Mouse (Mus musculus) kidney, adult 9 months (tissue): Measurements from ENCODE around the gene Msh3.
"Not testable (repeated sequence)": the region's sequence is repeated elsewhere in the genome, so short reads cannot be mapped to it uniquely, and the experiment has no call there.

Source experiments
- DNase-seq: peaks from one replicate; pipeline ENCODE4 v3.0.0; 2022

Msh3 gene

DNA sequence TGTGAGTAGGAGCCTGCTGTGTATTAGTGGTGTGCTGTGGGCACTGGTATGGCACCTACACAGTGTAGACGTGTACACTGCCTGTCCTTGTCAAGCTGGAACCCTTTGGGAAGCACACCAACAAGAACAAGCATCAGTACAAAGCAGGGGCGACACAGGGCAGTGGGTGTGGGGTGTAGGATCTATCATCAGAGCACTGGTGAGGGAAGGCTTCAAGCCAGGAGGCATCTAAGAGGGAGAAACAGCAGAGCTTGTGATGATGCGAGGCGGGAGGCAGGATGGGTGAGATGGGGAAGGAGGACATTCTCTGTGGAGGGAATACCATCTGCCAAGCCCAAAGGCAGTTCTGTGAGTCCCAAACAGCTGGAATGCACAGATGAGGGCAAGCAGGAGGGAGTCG is 107.8 kb downstream of the Msh3 start:
- DNase-seq, result no peak

DNA sequence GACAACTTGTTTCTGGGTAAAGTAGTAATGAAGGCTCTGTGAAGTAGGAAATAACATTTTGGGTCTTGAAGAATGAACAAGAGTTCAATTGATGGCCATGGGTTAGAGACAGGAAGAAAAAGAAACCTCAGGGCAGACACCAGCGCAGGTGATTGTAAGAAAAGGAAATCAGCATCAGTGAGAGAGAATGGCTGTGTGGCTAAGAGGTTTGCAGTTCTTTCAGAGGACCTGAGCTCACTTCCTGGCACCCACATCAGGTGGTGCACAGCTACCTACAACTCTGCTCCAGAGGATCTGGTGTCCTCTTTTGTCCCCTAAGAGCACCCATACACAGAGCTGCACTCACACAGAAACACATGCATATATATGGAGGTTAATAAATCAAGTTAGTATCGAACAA is 110.1 kb downstream of the Msh3 start:
- no peak for DNase-seq

DNA sequence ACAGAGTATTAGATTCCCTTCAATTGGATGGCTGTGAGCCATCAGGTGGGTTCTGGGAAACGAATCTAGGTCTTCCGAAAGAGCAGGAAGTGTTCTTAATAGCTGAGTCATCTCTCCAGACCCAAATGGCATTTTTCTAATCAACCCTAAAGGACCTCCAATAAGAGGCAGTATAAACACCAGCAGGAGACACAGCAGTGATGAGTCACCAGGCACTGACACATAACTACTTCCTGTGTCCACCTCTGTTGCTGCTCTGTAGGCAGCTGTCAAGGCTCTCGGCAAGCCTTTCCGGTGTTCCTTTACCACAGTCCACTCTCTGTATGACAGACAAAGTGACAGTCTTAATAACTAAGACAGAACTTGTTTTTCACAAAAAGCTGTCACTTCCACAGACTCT is 113.4 kb downstream of the Msh3 start:
- peak; percentile 14 for DNase-seq

DNA sequence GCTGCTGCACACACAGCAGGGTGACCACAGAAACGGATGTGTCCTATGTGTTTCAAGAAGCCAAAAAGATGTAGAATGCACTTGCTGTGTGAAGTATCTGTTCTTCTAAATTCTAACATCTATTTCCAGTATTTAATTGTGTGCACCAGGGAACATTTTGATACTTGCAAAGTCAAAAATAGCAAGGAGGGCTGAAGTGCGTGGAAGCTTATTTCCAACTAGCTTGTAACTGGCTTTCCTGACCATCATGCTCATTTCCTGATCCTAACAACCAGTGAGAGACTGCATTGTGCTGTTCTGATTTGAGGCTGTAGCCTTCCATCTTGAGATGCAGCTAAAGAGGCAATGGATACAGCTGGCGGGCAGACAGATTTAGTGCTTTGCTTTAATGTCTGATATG is 116.9 kb downstream of the Msh3 start:
- no peak for DNase-seq

DNA sequence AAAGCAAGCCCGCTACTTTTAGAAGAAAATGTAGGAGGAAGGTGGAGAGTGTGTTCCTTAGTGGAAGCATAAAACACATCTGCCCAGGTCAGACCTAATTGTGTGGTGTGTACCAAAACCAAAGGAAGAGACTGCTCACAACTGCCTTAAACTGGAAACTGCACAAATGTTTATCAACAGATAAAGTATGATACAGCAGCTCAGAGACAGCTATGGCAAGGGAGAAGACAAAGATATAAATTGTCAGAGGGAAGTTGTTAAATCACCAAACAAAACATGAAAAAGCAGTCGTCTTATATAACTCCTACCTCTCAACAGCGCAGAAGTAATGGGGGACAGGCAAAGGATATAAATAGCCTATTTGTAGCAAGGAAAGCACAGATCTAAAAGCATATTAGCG is 117.8 kb downstream of the Msh3 start:
- no peak for DNase-seq

DNA sequence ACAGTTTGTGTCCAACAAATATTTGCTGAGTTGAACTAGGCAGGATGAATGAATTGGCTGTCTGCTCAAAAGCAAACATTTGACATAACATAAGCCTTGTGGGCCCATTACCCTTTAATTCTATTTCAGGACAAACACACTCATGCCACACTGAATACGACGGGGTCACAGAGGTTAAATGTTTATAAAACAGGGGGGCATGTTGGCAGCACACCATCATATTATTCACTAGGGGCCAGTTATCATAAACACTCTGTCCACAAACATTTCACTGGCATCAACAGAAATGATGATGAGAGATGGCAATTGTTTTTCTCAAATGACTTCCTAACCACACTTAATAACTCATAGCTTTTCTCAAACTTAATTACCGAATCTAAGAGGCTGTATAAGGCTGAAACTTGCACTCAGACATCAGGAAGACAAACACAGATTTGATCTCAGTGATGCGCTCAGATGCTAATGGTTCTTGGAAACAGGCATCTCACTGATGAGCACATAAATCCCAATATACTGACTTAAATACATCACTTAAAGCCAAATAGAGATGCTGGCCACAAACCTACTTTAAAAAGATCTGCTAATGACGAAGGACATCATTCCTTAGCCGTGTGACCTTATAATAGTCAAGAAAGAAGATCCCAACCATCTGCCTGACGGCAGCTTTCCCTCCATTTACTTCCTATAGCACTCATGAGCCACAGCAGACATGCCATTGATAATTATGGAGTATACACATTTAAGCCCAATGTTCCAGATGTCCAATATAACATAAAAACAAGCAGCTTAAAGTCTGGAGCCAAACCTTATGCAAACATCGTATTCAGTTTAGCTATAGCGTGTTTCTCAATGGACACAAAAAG is 122.5 kb downstream of the Msh3 start:
- DNase-seq, result no peak

DNA sequence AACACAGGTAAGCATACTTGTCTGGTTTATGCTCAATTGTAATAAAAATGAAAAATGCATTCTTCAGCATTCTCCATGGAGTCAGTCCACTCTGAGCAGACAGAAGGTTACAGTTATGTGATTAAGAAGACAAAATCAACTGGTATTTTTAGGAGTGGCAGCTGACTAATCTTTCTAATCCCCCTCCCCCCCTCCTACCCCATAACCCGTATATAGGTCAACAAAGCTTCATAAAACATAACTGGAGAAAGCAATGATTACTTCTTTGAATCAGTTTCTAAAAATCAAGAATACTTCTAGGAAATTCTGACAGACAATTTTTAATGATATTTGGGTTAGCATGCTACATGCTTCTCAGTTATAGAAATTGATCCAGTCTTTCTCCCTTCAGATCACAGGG is 126.8 kb downstream of the Msh3 start:
- no peak for DNase-seq

DNA sequence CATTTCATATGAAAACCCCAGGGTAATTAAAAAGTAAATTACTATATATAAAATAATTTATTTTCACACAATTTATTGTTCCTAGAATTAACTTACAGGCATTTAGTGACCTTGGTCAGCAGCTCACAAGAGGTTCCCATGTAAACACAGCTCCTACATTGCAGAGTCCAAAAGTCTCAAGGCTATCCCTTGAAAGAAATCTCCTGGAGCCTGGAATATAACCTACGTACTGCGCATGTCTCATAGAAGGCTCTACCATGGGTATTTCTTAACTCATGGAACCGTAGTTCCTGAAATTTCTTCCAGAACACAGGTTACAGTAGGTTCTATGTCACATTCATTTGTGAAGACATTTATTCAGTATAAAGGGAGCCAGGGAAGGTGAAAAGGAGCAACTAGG is 131.2 kb downstream of the Msh3 start:
- no peak for DNase-seq

DNA sequence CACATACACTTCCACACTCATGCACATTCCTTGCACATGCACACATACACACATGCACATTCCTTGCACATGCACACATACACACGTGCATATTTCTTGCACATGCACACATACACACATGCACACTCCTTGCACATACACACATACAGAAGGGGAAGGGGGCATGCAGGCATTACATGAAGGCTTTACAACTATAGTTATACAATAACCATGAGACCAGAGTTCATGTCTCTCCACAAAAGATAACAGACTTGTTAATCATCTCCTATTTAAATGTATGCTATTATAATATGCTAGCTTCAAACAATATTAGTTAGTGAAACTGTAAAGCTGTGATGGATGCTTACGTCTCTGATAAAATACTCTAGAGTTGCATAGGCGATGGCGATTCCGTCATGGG is 132.0 kb downstream of the Msh3 start:
- no peak for DNase-seq

DNA sequence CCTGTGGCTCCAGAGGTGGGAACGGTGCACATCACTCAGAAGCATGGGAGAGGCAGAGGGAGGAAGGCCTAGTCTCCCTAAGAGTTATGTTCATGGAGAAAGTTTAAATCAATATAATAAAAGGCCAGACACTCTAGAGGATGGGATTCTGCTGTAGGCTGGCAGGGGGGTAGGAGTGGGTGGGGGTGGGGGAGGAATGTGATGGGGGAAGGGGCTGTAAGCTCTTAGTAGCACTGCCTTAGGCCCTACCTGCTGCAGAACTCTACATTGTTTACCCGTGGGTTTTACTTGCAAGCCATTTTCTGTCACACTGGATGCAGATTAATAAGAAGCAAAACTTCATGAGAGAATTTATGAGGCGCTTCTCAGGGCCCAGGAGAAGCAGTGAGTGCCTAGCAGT is 135.0 kb downstream of the Msh3 start:
- no peak for DNase-seq

DNA sequence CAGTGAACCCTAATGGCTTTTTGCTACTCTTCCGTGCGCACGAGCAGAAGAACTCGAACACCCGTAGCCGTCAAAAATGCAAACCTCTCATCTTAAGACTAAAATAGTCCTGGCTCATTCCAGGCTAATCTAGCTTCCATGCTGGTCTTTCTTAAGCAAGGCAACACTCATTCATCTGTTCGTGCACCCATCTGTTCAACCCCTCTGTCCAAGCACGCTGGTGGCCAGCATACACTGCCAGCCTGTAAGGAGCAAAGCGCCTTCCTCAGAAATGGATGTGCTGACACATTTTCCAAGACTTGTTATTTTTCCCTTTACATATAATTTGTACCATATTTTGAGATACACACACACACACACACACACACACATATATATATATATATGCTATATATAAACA is 137.6 kb downstream of the Msh3 start:
- DNase-seq, result no peak

DNA sequence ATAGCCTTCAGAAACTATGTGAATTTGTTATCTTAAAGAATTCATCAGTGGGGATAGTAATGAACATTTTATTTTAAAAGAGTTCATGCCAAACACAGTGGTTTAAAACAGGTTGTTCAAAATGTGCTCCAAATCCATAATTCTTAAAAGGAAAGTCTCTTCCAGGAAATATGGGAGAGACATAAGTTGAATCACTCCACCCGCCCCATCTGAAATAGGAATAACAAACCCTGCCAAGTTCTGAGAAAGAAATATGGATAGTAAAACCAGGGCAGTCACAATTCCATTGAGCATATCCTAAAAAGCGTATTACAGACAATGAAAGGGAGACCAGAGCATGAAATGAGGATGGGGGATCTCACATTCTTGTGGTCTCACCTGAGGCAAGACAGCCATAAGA is 157.9 kb downstream of the Msh3 start:
- no peak for DNase-seq

DNA sequence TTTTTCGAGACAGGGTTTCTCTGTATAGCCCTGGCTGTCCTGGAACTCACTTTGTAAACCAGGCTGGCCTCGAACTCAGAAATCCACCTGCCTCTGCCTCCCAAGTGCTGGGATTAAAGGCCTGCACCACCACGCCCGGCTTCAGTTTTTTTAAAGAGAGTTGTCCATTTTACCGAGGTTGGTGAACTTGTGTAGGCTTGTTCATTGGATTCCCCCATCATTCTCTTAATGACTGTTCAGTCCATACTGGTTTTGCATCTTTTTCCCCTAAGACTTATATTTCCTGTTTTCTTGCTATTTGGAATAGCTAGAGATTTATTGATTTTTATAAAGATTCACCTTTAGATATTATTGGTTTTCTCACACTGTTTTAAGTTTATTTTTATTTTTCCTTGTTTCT is 161.0 kb downstream of the Msh3 start:
- not testable (repeated sequence) for DNase-seq

DNA sequence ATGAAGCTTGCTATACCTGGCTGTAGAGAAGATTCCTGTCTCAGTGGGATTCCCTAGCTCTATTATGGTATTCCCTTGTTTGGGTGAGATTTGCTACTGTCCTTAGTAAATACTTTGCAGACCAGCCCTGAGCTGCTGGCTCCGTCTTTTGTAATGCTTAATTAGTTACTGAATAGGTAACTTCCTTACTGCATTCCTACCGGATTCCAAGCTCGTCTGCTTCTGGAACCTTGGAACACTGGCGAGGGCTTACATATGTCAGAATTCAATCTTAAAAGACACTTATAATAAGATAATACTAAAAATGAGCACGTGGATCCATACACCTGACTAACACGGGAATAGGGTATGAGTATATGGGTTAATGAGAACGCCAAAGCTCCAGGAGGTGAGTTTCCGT is 182.1 kb downstream of the Msh3 start:
- DNase-seq, result peak; percentile 71
